Mouse (Mus musculus) myocyte (in vitro differentiated cells): ENCODE measurements around the gene Txndc15.

Experiments used
- CEBPB ChIP-seq: IDR thresholded peaks from 2 replicates; pipeline ENCODE4 v1.6.1; 2011; ENCODE audit warnings: mild to moderate bottlenecking, moderate library complexity; ENCODE audit not compliant: poor library complexity, insufficient read depth, severe bottlenecking
- E2F4 ChIP-seq: IDR thresholded peaks from one replicate; pipeline ENCODE4 v1.6.1; 2011; ENCODE audit warnings: mild to moderate bottlenecking, control low read depth, moderate library complexity; ENCODE audit not compliant: insufficient read depth
- MAX ChIP-seq: IDR thresholded peaks from one replicate; pipeline ENCODE4 v1.6.1; 2011; ENCODE audit warnings: low read depth, mild to moderate bottlenecking, control low read depth
- MYOD1 ChIP-seq, 3 experiments: IDR thresholded peaks; one replicate each; pipeline ENCODE4 v1.6.1; 2011; ENCODE audit warnings: control low read depth in 2 of 3, low read depth in 2 of 3, mild to moderate bottlenecking in 2 of 3, moderate library complexity in 1 of 3; ENCODE audit not compliant: insufficient read length in 2 of 3, control insufficient read depth in 1 of 3
- MYOG ChIP-seq, 3 experiments: IDR thresholded peaks; one replicate each; pipeline ENCODE4 v1.6.1; 2011; ENCODE audit warnings: control low read depth in 2 of 3, low read depth in 2 of 3, mild to moderate bottlenecking in 2 of 3; ENCODE audit not compliant: insufficient read length in 2 of 3, control insufficient read depth in 1 of 3, insufficient read depth in 1 of 3
- POLR2A ChIP-seq: IDR thresholded peaks from one replicate; pipeline ENCODE4 v1.6.1; 2011; ENCODE audit warnings: low read depth, mild to moderate bottlenecking, control low read depth, moderate library complexity; ENCODE audit not compliant: insufficient read length
- POLR2AphosphoS2 ChIP-seq: IDR thresholded peaks from one replicate; pipeline ENCODE4 v1.6.1; 2011; ENCODE audit warnings: low read depth, control low read depth; ENCODE audit not compliant: insufficient read length
- REST ChIP-seq: IDR thresholded peaks from one replicate; pipeline ENCODE4 v1.6.1; 2011; ENCODE audit warnings: mild to moderate bottlenecking, control low read depth, moderate library complexity; ENCODE audit not compliant: insufficient read depth, insufficient read length
- SRF ChIP-seq: IDR thresholded peaks from one replicate; pipeline ENCODE4 v1.6.1; 2011; ENCODE audit warnings: low read depth; ENCODE audit not compliant: control insufficient read depth, insufficient read length
- TCF12 ChIP-seq: IDR thresholded peaks from one replicate; pipeline ENCODE4 v1.6.1; 2011; ENCODE audit warnings: mild to moderate bottlenecking, control low read depth; ENCODE audit not compliant: poor library complexity, insufficient read depth, severe bottlenecking
- TCF3 ChIP-seq: IDR thresholded peaks from one replicate; pipeline ENCODE4 v1.6.1; 2011; ENCODE audit warnings: low read depth, control low read depth; ENCODE audit not compliant: insufficient read length
- USF1 ChIP-seq: IDR thresholded peaks from one replicate; pipeline ENCODE4 v1.6.1; 2011; ENCODE audit warnings: low read depth, mild to moderate bottlenecking, control low read depth, moderate library complexity

- TF ChIP-seq POLR2A (no peak), MAX (no peak), MYOG (IDR thresholded peaks at IDR 0.05; ENCODE audit: control insufficient read depth in 1 of 3, insufficient read depth in 1 of 3, insufficient read length in 2 of 3, low read depth in 2 of 3) (no peak), MYOD1 (IDR thresholded peaks at IDR 0.05; ENCODE audit: control insufficient read depth in 1 of 3, insufficient read length in 2 of 3, low read depth in 2 of 3) (no peak), TCF12 (no peak), CEBPB (no peak), USF1 (no peak), E2F4 (no peak), POLR2AphosphoS2 (no peak), SRF (no peak), TCF3 (no peak), REST (no peak)
Measured at GRCm38 (mm10) chr13:55726598-55727119, 12.2 kb downstream of the Txndc15 start.
